Mouse (Mus musculus): ENCODE results near the gene Abhd4. TPM values are rescaled to one million over a fixed set of nuclear protein-coding genes. Genes with fewer than 3 reads are reported as not detected.

Gene Abhd4
- total RNA-seq, 2 experiments from 2014 or later: 73.8 to 104 TPM

- ATAC-seq (replicated peaks; ENCODE audit: low FRiP score, poor library complexity, severe bottlenecking): no peak
Observed at GRCm38 (mm10) chr14:54265093-54265492, 11.1 kb downstream of the Abhd4 start.

DNA sequence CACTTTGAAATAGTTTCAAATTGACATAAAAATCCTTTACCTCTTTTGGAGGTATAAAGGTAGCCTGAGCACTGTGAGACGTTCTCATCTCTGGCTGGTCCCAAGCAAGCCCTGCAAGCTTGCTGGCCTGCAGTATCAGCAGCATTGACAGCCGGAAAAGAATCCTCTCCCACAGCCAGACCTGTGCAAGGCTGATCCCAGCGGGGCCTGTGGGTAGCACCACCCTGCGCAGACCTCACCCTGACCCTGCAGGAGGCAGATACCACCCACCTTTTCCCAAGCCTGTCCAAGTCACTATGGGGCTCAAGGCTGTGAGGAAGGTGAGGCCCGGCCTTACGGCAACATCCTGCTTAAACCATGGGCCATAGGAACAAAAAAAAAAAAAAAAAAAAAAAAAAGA, 12.0 kb downstream of the Abhd4 start:
- no peak for ATAC-seq (replicated peaks; ENCODE audit: low FRiP score, poor library complexity, severe bottlenecking)

DNA sequence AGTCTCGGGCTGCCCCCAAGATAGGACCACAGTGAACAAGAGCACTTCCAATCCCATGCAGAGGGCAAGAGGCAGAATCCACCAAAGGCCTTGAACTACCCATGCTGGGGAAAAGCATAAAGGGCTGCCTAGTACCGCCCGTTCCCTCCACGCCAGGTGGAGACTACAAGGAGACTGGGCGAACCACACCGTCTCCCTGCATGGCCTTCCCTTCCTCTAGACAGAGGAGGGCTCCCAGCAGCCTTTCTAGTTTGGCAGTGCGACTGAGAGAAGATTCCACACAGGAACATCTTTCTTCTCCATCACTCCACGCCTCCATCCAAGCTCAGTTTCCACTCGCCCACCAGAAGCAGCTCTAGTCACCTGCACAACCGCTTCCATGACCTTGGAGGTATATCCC, 14.0 kb downstream of the Abhd4 start:
- no peak for ATAC-seq (replicated peaks; ENCODE audit: low FRiP score, poor library complexity, severe bottlenecking)

DNA sequence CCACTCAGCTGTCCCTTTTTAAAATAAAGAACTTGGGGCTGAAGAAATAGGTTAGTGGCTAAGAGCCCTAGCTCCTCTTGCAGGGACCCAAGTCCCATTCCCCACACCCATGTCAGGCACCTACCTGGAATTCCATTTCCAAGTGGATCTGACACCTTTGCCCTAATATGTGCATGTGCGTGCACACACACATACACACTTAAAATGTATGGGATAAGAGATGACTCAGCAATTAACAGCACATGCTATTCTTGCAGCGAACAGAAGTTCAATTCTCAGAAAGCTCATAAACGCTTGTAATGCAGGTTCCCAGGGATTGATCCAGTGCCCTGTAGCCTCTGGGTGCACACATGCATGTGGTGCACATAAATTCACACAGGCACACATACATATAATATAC, 15.6 kb downstream of the Abhd4 start:
- no peak for ATAC-seq (replicated peaks; ENCODE audit: low FRiP score, poor library complexity, severe bottlenecking)

DNA sequence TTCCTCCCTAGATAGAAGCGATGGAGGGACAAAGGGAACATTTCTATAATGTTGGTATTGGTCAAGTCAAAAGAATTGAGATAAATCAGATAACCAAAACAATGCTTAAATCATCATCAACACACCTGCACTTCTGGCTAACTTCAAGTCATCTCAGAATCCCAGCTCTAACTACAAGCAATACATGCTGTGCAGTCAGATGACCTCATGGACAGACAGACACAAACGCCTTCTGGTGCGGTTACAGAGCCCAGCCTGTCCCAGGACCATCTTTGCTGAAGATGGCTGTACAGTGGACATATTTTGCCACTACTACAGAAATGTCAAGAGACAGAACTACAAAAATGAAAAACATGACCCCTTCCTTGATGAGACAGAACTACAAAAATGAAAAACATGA, 16.4 kb downstream of the Abhd4 start:
- ATAC-seq (replicated peaks; ENCODE audit: low FRiP score, poor library complexity, severe bottlenecking): no peak

- ATAC-seq (replicated peaks; ENCODE audit: low FRiP score, poor library complexity, severe bottlenecking): no peak
Observed at GRCm38 (mm10) chr14:54271976-54272606, 18.1 kb downstream of the Abhd4 start.

DNA sequence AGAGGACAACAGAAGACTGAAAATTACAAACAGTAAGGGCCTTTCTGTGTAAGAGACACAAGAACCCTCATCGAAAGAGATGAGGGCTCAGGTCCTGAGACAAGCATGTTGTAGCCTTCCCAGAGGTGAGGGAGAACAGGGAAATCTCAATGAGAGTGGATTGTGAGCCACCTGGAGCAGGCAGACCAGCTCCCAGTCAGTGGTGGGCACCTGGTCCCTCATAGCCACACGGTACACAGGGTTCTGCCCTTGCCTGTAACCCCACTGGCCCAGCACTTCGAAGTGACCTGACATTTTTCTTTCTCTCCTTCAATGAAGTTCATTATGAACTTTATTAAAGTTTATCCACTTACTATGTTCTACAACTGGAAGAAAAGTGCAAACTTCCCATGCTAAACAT, 18.7 kb downstream of the Abhd4 start:
- no peak for ATAC-seq (replicated peaks; ENCODE audit: low FRiP score, poor library complexity, severe bottlenecking)

- no peak for ATAC-seq (replicated peaks; ENCODE audit: low FRiP score, poor library complexity, severe bottlenecking)
Observed at GRCm38 (mm10) chr14:54276446-54276845, 22.5 kb downstream of the Abhd4 start.

DNA sequence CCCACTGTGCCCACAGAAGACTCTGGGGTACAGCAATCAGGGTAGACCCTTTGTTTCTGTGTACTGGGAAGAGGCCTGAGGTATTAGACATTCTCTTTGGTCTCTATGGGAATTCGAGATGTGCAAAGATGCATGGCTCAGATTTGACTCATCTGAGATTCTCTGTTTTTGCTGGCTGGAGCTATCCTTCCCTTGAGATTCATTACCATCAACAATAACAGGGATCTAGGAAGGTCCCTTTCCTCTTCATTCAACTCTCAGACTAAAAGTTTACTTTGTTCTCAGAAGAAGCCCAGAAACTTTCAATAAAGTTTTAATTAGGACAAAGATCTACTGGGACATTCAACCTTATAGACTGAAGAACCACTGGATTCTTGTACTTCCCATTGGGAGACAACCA, 30.9 kb downstream of the Abhd4 start, which contains the start of gene Olfr49:
TSS of gene Olfr49 (minus strand) at position 101 of the 400 bp plus-strand sequence.
- no peak for ATAC-seq (replicated peaks; ENCODE audit: low FRiP score, poor library complexity, severe bottlenecking)

GRCm38 (mm10) chr14:54300136-54300535, 46.1 kb downstream of the Abhd4 start:
- ATAC-seq (replicated peaks; ENCODE audit: low FRiP score, poor library complexity, severe bottlenecking): no peak

- ATAC-seq (replicated peaks; ENCODE audit: low FRiP score, poor library complexity, severe bottlenecking): no peak
Observed at GRCm38 (mm10) chr14:54300676-54301075, 46.7 kb downstream of the Abhd4 start.

- ATAC-seq (replicated peaks; ENCODE audit: low FRiP score, poor library complexity, severe bottlenecking): no peak
Observed at GRCm38 (mm10) chr14:54311763-54312162, 57.8 kb downstream of the Abhd4 start.

Other genes with a start within 250 kb of the Abhd4 start
- gene Dad1, start 84 bp upstream of the Abhd4 start, total RNA-seq (2015; ENCODE audit: low replicate concordance): 58.9 and 78.6 TPM in 2 replicates
- 20.1 and 26.9 TPM in 2 replicates for gene Dad1, start 84 bp upstream of the Abhd4 start, total RNA-seq (2017; ENCODE audit: low replicate concordance)
- not detected in 2 replicates for gene Olfr49, start 30.8 kb downstream of the Abhd4 start, total RNA-seq (2015; ENCODE audit: low replicate concordance)
- gene Olfr49, start 30.8 kb downstream of the Abhd4 start, total RNA-seq (2017; ENCODE audit: low replicate concordance): not detected in 2 replicates
- gene Oxa1l, start 106.6 kb downstream of the Abhd4 start, total RNA-seq (2015; ENCODE audit: low replicate concordance): 10.4 and 20.9 TPM in 2 replicates
- gene Oxa1l, start 106.6 kb downstream of the Abhd4 start, total RNA-seq (2017; ENCODE audit: low replicate concordance): 8.9 and 9.3 TPM in 2 replicates
- gene Slc7a7, start 163.6 kb downstream of the Abhd4 start, total RNA-seq (2015; ENCODE audit: low replicate concordance): 2.7 and 7.5 TPM in 2 replicates
- gene Slc7a7, start 163.6 kb downstream of the Abhd4 start, total RNA-seq (2017; ENCODE audit: low replicate concordance): 5.6 and 6.0 TPM in 2 replicates
- gene Mrpl52, start 172.7 kb downstream of the Abhd4 start, total RNA-seq (2015; ENCODE audit: low replicate concordance): 36.8 and 40.3 TPM in 2 replicates
- 18.0 and 27.6 TPM in 2 replicates for gene Mrpl52, start 172.7 kb downstream of the Abhd4 start, total RNA-seq (2017; ENCODE audit: low replicate concordance)
- 0.84 and 3.5 TPM in 2 replicates for gene Mmp14, start 177.4 kb downstream of the Abhd4 start, total RNA-seq (2015; ENCODE audit: low replicate concordance)
- gene Mmp14, start 177.4 kb downstream of the Abhd4 start, total RNA-seq (2017; ENCODE audit: low replicate concordance): 1.7 and 2.0 TPM in 2 replicates
- gene Lrp10, start 209.9 kb downstream of the Abhd4 start, total RNA-seq (2015; ENCODE audit: low replicate concordance): 6.7 and 10.9 TPM in 2 replicates
- gene Lrp10, start 209.9 kb downstream of the Abhd4 start, total RNA-seq (2017; ENCODE audit: low replicate concordance): 12.2 and 13.9 TPM in 2 replicates
- not detected in 2 replicates for gene Rem2, start 221.9 kb downstream of the Abhd4 start, total RNA-seq (2015; ENCODE audit: low replicate concordance)
- gene Rem2, start 221.9 kb downstream of the Abhd4 start, total RNA-seq (2017; ENCODE audit: low replicate concordance): not detected in 2 replicates

Measured in erythroblast, adult 5-6 weeks (primary cell).